Mouse (Mus musculus) mouse trophoblast stem cell (cell line): ENCODE results near the gene Pheta2.

ENCODE experiments used
- in situ Hi-C, 2 experiments: fragments of 300-500 bp; cut with MseI, MboI; formaldehyde crosslinking; loops; 2 replicates in 1 of 2; 3 replicates in 1 of 2; pipeline ENCODE4 v1.15.1; 2025

Gene Pheta2

DNA sequence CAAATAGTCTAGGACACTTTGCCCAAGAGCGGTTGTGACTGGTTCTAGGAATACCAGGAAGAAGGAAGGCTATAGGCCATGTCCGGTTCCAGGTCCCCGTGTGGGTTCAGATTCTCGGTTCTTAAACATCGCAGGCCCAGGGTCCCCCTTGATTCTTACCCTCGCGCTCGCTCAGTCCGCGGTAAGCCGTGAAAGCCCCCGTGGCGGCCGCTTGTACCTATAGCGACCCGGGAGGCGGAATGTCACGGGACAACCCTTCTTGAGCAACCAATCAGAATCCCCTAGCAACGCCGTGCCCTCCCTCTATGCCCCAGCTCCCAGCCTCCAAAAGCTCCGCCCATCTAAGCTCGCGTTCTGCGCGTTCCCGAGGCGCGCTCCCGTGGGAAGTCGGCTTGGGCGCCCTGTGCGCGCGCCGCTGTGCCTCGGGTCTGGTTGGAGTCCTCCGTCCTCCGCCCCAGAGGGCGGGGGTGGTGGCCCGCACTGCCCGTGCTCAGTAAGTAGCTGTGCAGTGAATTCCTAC is at the start of gene Pheta2, which contains the start of the genes Naga and Smdt1:
TSS of gene Pheta2 (plus strand) at position 350 of the 520 bp plus-strand sequence.
TSS of gene Naga (minus strand) at position 333 of the 520 bp plus-strand sequence.
TSS of gene Smdt1 (plus strand) at position 367 of the 520 bp plus-strand sequence.
- in situ Hi-C loops: no loop called here

DNA sequence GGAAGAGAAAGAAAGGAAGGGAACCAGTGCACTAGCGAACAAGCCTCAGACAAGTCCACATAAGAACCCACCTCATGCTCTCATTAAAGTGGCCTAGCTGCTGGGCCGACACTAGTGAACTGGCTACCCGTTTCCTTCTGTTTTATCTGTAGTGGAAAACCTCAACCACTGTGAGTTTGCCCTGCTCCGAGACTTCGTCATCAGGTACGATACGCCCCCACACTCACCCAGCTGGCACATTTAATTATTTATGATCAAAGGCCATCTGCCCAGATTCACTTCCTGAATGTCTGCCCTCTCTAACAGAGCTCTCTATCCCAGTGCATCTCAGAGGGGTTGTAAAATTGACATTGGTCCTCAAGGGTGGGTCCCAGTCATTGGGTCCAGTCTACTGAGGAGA is 48.5 kb upstream of the Pheta2 start:
- in situ Hi-C loops: no loop called here

DNA sequence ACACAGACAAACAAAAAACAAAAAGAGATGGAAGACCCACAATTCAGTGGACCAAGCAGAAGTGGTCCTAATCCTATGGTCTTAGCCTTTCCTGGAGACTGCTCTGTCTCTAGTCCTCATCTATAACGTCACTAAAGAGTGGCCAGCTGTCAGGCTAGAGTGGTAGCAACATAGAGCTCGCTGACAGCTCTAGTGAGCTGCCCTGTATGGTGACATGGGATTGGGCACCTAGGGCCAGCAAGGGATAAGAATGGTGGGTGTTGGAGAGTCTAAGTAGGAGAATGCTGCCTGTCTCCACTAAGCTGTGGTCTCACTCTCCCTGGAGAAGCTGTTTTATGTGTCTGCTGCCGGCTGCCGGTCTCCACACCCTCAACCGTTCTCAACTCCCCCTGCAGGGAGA is 45.9 kb upstream of the Pheta2 start:
- in situ Hi-C loops: no loop called here

DNA sequence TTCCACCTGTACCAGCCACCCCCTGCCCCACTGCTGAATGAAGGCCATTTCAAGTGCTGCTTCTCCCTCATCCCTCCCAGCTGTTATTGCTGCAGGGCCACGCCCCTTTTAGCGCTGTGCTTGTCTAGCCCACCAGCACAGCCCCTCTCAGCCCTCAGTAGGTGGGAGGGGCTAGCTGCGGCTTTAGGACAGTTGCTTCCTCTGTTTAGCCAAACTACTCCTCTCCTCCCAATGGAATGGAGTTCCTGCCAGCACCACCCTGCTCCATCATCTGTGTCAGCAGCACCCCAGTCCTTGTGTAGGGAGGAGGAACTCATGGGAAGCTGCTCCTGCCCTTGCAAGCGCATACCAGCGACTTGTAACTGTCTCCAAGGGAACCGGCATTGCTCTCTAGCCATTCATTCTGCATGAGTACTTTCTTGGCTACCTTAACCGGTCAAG is 45.5 kb upstream of the Pheta2 start:
- in situ Hi-C loops: no loop called here

DNA sequence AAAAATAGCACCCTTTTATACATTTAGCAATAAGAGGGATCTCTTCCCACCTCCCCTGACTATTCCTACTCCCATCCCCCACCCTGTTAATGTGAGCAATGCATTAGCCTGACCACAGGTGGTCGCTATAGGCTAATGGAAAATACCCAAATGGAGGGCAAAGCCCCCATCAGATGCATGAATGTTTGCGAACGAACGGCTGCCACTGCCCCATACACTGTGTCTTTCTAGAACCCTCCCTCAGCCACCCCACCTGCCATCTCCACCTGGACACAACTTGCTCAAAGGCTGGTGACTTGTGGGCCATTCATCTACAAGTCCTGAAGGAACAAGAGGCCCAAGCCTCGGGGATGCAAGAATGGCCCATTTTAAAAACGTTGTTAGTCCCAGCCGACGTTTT is 44.7 kb upstream of the Pheta2 start:
- in situ Hi-C loops: no loop called here

DNA sequence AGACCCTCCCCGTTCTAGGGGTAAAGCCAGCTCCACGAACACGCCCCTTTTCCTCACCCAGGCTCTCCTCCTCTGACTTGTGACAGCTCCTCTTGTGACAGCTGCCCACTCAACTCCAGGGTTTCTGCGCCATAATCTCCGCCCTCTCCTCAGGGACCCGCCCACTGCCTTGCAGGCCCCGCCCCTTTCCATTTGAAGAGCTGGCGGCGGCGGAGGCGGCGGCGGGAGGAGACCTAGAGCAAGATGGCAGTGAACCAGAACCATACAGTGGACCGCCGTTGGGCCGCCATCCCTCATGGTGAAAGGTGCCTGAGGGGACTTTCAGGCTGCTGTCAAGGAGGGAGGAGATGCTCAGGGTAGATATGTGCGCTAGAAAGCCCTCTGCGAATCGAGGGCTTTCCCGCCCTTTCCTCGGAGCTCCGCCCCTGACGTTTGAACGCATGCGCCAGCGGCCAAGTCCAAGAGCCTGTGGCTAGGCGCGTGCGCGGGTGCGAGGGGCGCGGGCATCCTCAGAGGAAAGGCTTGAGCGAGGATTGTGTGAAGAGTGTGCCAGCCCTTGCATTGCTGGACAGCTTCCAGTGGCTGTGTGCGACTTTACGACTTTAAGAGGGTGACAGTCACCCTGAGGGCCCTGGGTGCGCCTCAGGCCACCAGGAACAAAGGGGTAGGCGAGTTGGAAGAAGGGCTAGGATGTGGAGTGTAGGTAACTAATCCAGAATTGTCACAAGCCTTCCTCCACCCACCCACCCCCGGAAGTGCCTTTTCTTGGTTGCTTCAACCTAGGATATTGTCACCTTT is 39.8 kb upstream of the Pheta2 start, which contains the start of gene Wbp2nl:
TSS of gene Wbp2nl (plus strand) at position 191 of the 798 bp plus-strand sequence.
- in situ Hi-C loops: no loop called here

DNA sequence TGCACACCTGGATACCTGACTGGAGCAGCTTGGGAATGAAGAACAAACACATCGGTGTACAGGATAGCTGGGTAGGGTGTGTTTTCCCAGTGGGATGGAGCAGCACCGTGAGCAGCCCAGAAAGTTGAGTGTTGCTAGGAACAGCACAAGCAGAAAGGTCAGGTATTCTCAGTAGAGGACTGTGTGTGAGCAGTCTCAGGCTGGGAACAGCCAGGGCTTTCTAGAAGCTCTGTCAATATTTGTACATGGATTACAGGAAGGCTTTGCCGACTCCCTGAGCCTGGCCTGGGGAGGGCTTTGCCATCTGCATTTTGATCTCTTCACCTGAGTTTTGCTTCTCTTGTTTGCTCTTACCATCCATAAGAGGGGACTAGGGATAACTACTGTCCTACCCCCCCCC is 31.6 kb upstream of the Pheta2 start:
- in situ Hi-C loops: no loop called here

DNA sequence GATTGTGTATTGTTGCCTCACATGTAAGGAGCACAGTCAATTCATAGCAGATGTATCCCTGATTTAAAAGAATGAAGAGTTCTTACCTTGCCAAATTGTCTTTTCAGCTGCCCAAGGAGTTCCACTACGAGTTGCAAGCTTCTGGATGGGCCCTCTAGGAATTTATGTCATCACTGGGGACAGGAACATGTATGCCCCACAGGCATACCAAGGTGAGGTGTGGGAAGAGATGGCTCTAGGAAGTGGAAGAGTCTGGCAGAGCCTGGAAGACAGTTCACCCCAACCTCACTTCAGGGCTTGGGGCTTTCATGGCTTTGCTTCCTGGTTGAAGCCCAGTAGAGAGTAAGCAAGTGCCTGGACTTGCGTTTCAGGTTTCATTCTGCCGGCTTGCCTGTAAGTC is 30.3 kb upstream of the Pheta2 start:
- in situ Hi-C loops: no loop called here

DNA sequence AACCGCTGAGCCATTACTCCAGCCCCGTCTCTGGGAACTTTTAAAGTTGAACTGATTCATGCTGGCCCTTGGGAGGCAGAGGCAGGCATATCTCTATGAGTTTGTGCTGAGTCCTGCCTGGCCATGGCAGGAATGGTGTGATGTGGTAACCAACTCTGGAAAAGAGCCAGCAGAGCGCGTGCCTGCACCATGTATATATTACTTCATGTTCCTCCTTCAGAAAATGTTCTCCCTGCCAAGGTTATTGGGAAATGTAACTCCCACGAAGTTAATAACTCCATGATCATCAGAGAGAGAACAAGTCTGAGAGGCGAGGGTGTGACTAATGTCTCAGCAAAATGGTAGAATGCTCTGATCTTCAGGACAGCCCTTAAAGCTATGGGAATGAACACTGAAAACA is 20.9 kb upstream of the Pheta2 start:
- in situ Hi-C loops: no loop called here

DNA sequence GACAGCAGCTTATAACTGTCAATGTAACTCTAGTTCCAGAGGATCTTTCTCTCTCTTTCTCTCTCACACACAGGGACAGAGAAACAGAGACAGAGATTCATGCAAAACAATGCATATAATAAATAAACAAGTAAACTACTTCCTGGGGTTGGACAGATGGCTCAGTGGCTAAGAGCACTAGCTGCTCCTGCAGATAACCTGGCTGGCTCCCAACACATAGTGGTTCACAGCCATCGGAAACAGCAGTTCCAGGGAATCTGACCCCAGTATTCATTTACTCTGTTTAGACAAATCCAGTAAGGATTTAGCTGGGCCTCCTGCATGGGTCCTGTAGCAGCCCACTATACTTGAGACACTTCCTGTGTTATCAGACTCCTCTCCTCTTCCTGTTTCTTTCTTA is 19.1 kb upstream of the Pheta2 start:
- in situ Hi-C loops: no loop called here

DNA sequence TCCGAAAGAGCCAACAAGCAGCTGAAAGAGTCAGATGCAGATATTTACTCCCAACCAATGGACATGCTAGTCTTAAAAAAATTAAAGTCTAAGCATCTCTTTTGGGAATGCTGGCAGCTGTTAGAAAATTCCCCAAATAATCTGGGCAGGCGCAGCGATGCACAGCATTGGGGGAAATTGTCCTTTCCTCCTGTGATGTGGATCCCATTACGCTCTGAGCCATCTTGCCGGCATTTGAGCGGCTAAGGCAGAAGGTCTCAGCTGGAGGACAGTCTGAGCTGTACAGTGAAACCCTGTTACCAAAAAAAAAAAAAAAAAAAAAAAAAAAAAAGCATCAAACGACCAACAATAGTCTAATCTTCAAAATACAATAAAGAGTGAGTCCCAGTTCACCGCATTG is 16.5 kb upstream of the Pheta2 start:
- in situ Hi-C loops: no loop called here

DNA sequence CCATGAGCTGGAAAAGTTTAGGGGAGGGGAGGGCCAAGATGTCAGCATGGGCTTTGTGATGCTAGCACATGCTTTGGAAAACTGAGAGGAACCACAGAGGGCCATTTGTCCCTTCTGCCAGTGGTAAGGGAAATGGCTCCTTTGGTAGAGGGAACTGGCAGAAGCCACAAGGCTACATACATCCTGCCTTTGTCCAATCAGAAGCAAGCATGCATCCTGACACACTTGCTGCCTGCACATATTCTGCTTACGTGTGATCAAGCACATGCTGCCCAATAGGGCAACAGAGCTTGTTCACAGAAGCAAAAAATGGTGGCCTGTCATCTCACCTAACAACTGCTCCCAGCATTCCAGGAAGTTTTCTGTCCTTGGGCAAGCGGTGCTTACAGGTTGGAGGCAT is 13.4 kb upstream of the Pheta2 start:
- in situ Hi-C loops: no loop called here

DNA sequence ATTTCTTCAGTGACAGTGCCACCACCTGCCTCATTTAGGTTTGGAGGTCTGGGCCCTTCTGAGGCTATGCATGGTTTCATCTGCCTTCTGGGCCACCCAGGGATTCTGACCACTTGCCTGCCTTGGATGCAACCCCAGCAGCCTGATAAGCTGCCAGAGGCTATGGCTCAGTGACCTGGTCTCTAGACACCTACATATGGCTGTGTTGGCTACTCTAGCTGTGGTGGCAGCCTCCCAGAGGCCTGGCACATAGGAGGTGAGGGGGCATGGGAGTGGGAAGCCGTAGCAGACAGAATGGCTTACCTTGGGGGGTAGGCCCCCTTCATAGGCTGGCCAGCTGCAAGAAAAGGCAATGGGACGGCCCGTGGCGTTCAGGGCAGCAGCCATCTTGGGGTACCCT is 3.5 kb upstream of the Pheta2 start:
- in situ Hi-C loops: no loop called here

DNA sequence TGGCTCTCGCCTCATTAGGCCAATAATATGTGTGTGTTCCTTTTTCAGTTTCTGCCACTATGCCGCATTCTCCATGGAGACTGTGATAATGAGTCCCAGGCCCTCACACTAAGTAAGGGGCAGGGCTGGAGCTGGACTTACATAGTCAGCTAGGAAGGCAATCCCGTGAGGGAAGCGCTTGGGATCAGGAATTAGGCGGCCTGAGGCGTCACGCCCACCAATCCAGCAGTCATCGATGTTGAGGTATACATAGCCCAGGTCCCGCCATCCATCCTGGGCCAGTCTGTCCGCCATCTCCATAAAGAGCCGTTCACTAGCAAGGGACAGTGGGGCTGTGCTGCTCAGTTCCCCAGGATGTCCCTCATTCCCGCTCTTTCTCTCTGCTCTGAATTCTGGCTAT is 2.1 kb upstream of the Pheta2 start:
- in situ Hi-C loops: no loop called here

DNA sequence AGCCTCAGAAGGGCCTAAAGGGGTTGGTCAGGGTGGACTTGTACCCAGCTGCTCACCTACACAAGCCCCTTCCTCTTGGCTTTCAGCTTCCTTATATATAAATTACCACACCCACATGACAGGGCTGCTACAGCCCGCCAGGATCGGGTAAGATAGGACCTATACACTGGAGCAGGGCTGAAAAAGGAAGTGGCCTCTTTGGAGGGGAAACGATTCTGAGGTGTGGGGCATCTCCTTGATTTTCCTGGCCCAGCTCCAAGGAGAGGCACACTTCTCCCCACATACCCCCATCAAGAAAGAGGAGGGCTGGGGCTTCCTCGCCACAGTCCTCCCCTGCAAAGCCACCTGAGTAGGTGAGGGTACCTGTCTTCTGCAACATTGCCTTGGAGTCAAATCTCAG is 867 bp upstream of the Pheta2 start:
- in situ Hi-C loops: no loop called here

DNA sequence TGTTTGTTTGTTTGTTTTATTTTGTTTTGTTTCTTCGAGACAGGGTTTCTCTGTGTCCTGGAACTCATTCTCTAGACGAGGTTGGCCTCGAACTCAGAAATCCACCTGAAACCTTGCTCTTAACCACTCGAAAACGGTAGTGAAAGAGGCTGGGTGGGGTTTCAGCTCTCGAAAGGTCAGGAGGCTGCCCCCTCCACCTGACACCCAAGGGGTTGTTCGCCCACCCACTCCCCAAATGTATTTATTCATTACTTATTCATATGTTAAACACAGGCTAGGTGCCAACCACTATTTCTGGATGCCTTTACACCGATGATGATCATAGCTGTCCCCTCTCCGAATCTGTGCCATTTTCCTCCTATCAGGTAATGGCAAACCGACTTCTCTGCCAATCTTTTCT is 408 bp downstream of the Pheta2 start:
- in situ Hi-C loops: no loop called here

DNA sequence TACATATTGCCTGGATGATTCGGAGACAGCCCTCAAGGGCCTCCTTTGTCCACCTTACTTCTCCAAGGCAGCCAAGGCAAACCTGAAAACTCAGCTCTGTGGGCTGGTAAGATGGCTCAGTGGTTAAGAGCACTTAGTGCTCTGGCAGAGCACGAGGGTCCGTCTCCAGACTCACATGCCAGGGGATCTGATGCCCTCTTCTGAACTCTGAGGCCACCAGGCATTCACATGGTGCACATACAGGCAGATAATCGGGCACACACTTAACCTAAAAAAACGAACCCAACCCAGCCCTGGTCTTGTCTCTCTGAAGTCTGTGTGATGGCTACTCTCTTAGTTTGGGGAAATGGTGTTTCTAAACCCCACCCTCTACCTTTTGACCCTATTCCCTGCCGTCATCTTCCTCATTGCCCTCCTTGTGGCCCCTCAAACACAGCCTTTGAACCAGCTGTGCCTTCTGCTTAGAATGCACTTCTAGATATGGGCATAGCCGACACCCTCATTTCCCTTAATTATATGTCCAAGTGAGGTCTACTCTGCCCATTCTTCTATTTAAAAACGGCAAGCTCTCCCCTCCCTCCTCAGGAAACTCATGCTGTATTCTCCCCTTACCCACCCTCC is 1.0 kb downstream of the Pheta2 start:
- in situ Hi-C loops: no loop called here

DNA sequence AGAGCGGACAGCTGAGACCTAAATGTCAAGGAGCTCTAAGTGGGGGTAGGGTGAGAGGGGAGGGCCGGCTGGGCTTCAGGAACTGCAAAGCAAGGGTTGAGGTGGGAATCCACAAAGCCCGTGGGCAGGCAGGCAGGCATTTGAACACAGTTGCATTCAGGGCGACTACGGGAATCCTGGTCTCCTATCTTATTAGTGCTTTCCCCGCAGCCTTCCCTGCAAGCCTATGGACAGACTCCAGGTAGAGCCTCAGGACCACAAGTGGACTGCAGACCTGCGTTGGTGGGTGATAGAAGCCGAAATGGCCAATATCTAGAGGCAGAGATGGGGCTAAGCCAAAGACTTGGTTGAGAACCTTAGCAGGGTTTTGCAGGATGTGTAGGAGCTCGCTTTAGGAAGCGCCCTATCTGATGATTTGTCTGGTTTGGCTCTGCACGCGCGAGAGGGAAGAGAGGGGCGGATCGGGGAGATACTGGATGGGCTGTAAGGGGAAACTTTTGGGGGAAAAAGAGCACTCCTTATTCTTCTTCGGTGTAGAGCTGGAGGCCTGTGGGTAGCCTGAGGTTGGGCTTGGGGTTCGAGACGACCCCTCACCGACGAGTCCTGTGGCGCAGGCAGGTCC is 1.8 kb downstream of the Pheta2 start:
- in situ Hi-C loops: no loop called here

DNA sequence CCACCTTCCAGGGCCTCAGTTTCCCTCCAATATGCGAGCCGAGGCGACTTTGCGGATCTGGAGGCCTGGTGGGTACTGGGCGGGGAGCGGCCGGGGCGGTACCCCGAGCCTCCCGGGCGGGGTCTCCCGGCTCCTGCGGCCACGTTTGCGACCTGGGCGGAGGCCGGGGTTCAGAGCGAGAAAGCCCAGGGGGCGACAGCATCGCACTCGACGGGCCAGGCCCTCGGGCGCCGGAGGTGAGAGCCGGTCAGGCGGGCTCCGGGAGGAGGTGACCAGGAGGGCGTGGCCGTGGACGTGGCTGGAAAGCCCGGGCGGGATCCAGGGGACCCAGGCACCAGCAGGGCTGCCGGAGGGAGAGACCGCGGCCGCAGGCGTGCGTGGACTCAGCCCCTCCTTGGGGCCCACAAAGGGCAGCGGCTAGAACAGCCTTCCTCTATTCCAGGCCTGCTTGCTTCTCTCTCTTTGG is 2.3 kb downstream of the Pheta2 start:
- in situ Hi-C loops: no loop called here

DNA sequence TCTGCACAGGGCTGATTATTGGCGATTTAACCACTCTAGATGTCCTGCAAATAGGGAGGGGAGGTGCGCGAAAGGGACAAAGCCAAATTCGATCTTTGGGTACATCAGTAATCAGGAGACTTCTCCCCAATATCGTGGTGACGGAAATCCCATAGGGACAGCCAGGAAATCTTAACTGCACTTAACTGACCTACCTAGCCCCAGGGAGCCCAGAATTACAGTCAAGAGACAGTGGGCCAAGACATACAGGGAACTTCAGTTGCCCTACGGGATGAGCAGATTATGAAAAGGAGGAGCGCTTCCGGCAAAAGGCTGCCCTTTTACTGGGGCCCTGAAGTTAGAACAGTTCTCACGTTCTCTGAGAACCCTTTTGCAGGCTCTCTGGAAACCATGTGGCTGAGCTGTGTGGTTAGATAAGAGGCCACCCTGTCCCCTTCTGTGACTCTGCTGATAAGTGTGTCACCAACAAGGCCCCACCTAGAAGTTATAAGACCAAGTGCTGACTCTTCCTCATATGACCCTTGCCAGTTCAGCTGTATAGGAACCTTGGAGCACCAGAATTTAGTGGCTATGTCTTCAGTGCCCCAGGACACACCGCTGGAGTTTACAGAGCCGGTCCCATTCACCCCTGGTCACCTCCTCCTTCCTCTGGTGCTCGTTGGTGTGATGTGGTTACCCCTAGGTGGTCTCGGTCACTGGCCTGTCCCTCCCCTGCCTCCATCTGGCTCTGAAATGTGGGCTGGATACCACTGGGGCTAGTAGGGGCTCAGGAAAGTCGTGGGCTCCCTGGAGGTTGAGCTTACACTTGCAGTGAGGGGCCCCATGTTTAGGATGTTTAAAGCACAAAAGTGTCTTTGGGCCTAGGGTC is 3.2 kb downstream of the Pheta2 start:
- in situ Hi-C loops: no loop called here

DNA sequence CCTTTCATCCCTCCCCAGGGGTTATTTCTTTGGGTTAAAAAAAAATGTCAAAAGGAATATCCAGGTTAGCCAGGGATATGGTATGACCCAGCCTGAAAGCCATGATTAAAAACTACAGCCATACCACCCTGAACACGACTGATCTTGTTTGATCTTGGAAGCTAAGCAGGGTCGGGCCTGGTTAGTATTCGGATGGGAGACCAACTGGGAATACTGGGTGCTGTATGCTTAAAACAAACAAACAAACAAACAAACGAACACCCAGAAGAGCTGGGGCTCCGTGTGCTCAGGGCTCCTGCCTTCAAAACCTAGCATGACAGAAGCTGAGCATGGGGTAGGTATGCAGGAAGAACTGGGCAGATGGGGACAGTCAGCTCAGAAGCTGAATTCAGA is 3.8 kb downstream of the Pheta2 start:
- in situ Hi-C loops: no loop called here
